Mouse (Mus musculus): ENCODE data around the gene Mptx2. TPM values are rescaled to one million over a fixed set of nuclear protein-coding genes. Genes with fewer than 3 reads are reported as not detected.
"Not testable (repeated sequence)": the region's sequence is repeated elsewhere in the genome, so short reads cannot be mapped to it uniquely, and the experiment has no call there.

Mptx2 gene
- polyA plus RNA-seq, 1 experiment from 2014 or later: not detected

DNA sequence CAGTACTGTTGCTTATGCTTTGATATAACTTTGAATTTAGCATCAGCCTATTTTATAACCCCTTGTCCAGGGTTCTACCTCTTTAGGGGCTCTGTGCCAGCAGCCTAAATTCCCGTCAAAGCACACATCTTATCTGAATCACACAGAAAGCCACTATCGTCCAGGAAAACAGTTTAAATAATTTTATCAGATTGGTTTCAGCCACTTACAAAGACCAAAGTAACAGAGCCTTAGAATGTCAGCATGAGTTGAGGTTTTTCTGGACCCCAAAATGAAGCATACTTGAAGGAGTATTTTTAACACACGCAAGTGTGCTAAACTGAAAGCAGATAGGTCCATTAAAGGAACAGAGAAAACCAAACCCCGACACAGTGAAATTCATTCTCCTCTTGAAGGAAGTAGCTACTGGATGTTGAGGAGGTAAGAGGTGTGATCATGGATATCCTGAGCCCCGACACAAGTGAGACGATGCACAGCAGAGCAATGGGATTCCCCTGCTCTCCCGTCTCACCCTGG is 36.0 kb upstream of the Mptx2 start:
- not testable (repeated sequence) for H3K36me3 ChIP-seq (ENCODE audit: control insufficient read depth, insufficient read depth, low read length); ATAC-seq (ENCODE audit: low read depth); H3K9ac ChIP-seq (replicated peaks; ENCODE audit: low read depth, low read length); H3K4me3 ChIP-seq (ENCODE audit: low read depth, low read length); H3K4me2 ChIP-seq (ENCODE audit: low read depth, low read length); H3K9me3 ChIP-seq (ENCODE audit: control insufficient read depth, low read length); H3K27me3 ChIP-seq (ENCODE audit: control insufficient read depth, insufficient read depth, low read length); H3K27ac ChIP-seq (ENCODE audit: low read depth, low read length); H3K4me1 ChIP-seq (ENCODE audit: control insufficient read depth, insufficient read depth, low read length)
- 91% methylated on average over 7 of the region's 7 CpGs for WGBS

GRCm38 (mm10) chr1:173302795-173303194 is 25.2 kb upstream of the Mptx2 start:
- not testable (repeated sequence) for H3K4me1 ChIP-seq (ENCODE audit: control insufficient read depth, insufficient read depth, low read length); ATAC-seq (ENCODE audit: low read depth); H3K4me3 ChIP-seq (ENCODE audit: low read depth, low read length)

GRCm38 (mm10) chr1:173265701-173266100 is 11.9 kb downstream of the Mptx2 start, which contains the start of gene Olfr418:
Gene Olfr418, plus strand, starts transcription at chr1:173266001.
- Histone ChIP-seq H3K4me2 (ENCODE audit: low read depth, low read length) (no peak within 1 kb of the TSS), H3K9ac (replicated peaks; ENCODE audit: low read depth, low read length) (no peak within 1 kb of the TSS), H3K4me3 (ENCODE audit: low read depth, low read length) (no peak within 1 kb of the TSS), H3K36me3 (ENCODE audit: control insufficient read depth, insufficient read depth, low read length) (no peaks in the 10 kb centered on the region), H3K4me1 (ENCODE audit: control insufficient read depth, insufficient read depth, low read length) (no peaks in the 10 kb centered on the region), H3K9me3 (ENCODE audit: control insufficient read depth, low read length) (no peaks in the 10 kb centered on the region), H3K27me3 (ENCODE audit: control insufficient read depth, insufficient read depth, low read length) (no peaks in the 10 kb centered on the region), H3K27ac (ENCODE audit: low read depth, low read length) (no peak within 1 kb of the TSS)
- ATAC-seq (ENCODE audit: low read depth): no peak

More at GRCm38 (mm10) chr1:173302795-173303194, 25.2 kb upstream of the Mptx2 start:
- H3K4me2 ChIP-seq (ENCODE audit: low read depth, low read length); H3K27me3 ChIP-seq (ENCODE audit: control insufficient read depth, insufficient read depth, low read length); H3K9me3 ChIP-seq (ENCODE audit: control insufficient read depth, low read length); H3K27ac ChIP-seq (ENCODE audit: low read depth, low read length); H3K36me3 ChIP-seq (ENCODE audit: control insufficient read depth, insufficient read depth, low read length); H3K9ac ChIP-seq (replicated peaks; ENCODE audit: low read depth, low read length): not testable (repeated sequence)
- WGBS: 68% methylated on average over 3 of the region's 3 CpGs

GRCm38 (mm10) chr1:173249888-173250287 is 27.7 kb downstream of the Mptx2 start:
- Histone ChIP-seq H3K9me3 (ENCODE audit: control insufficient read depth, low read length) (no peaks in the 10 kb centered on the region), H3K4me2 (ENCODE audit: low read depth, low read length) (no peak overlapping the region), H3K9ac (replicated peaks; ENCODE audit: low read depth, low read length) (no peak overlapping the region), H3K4me3 (ENCODE audit: low read depth, low read length) (no peak overlapping the region), H3K27ac (ENCODE audit: low read depth, low read length) (no peak overlapping the region), H3K27me3 (ENCODE audit: control insufficient read depth, insufficient read depth, low read length) (no peaks in the 10 kb centered on the region), H3K36me3 (ENCODE audit: control insufficient read depth, insufficient read depth, low read length) (no peaks in the 10 kb centered on the region), H3K4me1 (ENCODE audit: control insufficient read depth, insufficient read depth, low read length) (no peaks in the 10 kb centered on the region)
- no peak for ATAC-seq (ENCODE audit: low read depth)
- WGBS: 94% methylated on average over 3 of the region's 3 CpGs

DNA sequence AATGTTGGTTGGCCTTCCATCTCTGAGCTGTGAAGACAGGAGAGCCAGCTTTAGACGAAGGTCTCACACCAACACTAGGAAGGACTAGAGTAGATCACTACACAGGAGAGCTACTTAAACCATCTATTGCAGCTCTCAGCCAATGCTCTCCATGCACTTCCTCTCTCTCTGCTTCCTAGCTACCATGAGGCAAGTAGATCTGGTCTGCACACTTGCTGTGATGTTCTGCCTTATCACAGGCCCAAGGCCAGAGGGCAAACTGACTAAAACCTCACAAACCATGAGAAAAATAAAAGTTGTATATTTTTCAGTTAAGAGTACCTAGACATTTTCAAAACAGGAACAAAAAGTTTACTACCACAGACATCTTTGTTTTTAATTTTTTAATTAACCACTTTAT is 40.6 kb downstream of the Mptx2 start:
- H3K9ac ChIP-seq (replicated peaks; ENCODE audit: low read depth, low read length); H3K27ac ChIP-seq (ENCODE audit: low read depth, low read length); ATAC-seq (ENCODE audit: low read depth); H3K36me3 ChIP-seq (ENCODE audit: control insufficient read depth, insufficient read depth, low read length); H3K4me2 ChIP-seq (ENCODE audit: low read depth, low read length); H3K27me3 ChIP-seq (ENCODE audit: control insufficient read depth, insufficient read depth, low read length); H3K9me3 ChIP-seq (ENCODE audit: control insufficient read depth, low read length); H3K4me3 ChIP-seq (ENCODE audit: low read depth, low read length); H3K4me1 ChIP-seq (ENCODE audit: control insufficient read depth, insufficient read depth, low read length): not testable (repeated sequence)
- 82% methylated on average over 1 of the region's 1 CpGs for WGBS

- Histone ChIP-seq H3K4me1 (ENCODE audit: control insufficient read depth, insufficient read depth, low read length) (no peaks in the 10 kb centered on the region), H3K27me3 (ENCODE audit: control insufficient read depth, insufficient read depth, low read length) (no peaks in the 10 kb centered on the region), H3K36me3 (ENCODE audit: control insufficient read depth, insufficient read depth, low read length) (no peaks in the 10 kb centered on the region), H3K9ac (replicated peaks; ENCODE audit: low read depth, low read length) (no peak within 1 kb of the TSS), H3K4me2 (ENCODE audit: low read depth, low read length) (no peak within 1 kb of the TSS), H3K4me3 (ENCODE audit: low read depth, low read length) (no peak within 1 kb of the TSS), H3K9me3 (ENCODE audit: control insufficient read depth, low read length) (no peaks in the 10 kb centered on the region), H3K27ac (ENCODE audit: low read depth, low read length) (no peak within 1 kb of the TSS)
- WGBS: 95% methylated on average over 2 of the region's 2 CpGs
- no peak for ATAC-seq (ENCODE audit: low read depth)
Measured at GRCm38 (mm10) chr1:173227081-173227480, 50.5 kb downstream of the Mptx2 start, which contains the start of gene Fcer1a. Gene Fcer1a, minus strand, starts transcription at chr1:173227214.

Other genes with a start within 250 kb of the Mptx2 start
- not detected in 2 replicates for gene Olfr1408, start 140.4 kb downstream of the Mptx2 start, polyA plus RNA-seq (2014; fragmentation: Nextera tagmentation; extraction: Ambion mirVana)
- gene Olfr1406, start 87.1 kb downstream of the Mptx2 start, polyA plus RNA-seq (2014; fragmentation: Nextera tagmentation; extraction: Ambion mirVana): not detected in 2 replicates
- gene Olfr218, start 80.0 kb downstream of the Mptx2 start, polyA plus RNA-seq (2014; fragmentation: Nextera tagmentation; extraction: Ambion mirVana): not detected in 2 replicates
- gene Olfr1404, start 65.4 kb downstream of the Mptx2 start, polyA plus RNA-seq (2014; fragmentation: Nextera tagmentation; extraction: Ambion mirVana): not detected in 2 replicates
- gene Fcer1a, start 50.6 kb downstream of the Mptx2 start, polyA plus RNA-seq (2014; fragmentation: Nextera tagmentation; extraction: Ambion mirVana): not detected in 2 replicates
- not detected in 2 replicates for gene Olfr418, start 11.8 kb downstream of the Mptx2 start, polyA plus RNA-seq (2014; fragmentation: Nextera tagmentation; extraction: Ambion mirVana)
- gene Ackr1, start 56.0 kb upstream of the Mptx2 start, polyA plus RNA-seq (2014; fragmentation: Nextera tagmentation; extraction: Ambion mirVana): 34.4 and 35.6 TPM in 2 replicates
- 1.1 and 2.7 TPM in 2 replicates for gene Aim2, start 73.1 kb upstream of the Mptx2 start, polyA plus RNA-seq (2014; fragmentation: Nextera tagmentation; extraction: Ambion mirVana)
- gene Cadm3, start 89.9 kb upstream of the Mptx2 start, polyA plus RNA-seq (2014; fragmentation: Nextera tagmentation; extraction: Ambion mirVana): 151 and 174 TPM in 2 replicates
- gene Ifi206, start 213.3 kb upstream of the Mptx2 start, polyA plus RNA-seq (2014; fragmentation: Nextera tagmentation; extraction: Ambion mirVana): not detected in 2 replicates